Mouse (Mus musculus): ENCODE results near the gene Ghrhr. TPM values are rescaled to one million over a fixed set of nuclear protein-coding genes. Genes with fewer than 3 reads are reported as not detected.

Ghrhr gene
- polyA plus RNA-seq, 1 experiment: not detected

GRCm38 (mm10) chr6:55356017-55356703 lies 19.9 kb upstream of the Ghrhr start:
- Histone ChIP-seq H3K4me1 (ENCODE audit: control insufficient read depth, insufficient read depth, low read length) (peaks cover 1% of the 10 kb centered on the region; the same call in 1 of the 2 replicates), H3K4me3 (replicated peaks; ENCODE audit: control insufficient read depth, low read depth, low read length) (no peak overlapping the region), H3K27ac (ENCODE audit: control insufficient read depth, insufficient read depth, low read depth, low read length, poor library complexity) (peak overlapping the region; percentile 44)
- TF ChIP-seq CTCF (IDR thresholded peaks at IDR 0.05; ENCODE audit: control insufficient read depth, insufficient read depth, low read length): no peak
- TF ChIP-seq POLR2A (IDR thresholded peaks at IDR 0.05; ENCODE audit: borderline replicate concordance, control insufficient read depth, low read depth, low read length): no peak
- 18% methylated on average over 5 of the region's 5 CpGs for WGBS

GRCm38 (mm10) chr6:55356976-55357635 lies 19.0 kb upstream of the Ghrhr start:
- Histone ChIP-seq H3K4me3 (replicated peaks; ENCODE audit: control insufficient read depth, low read depth, low read length) (no peak overlapping the region), H3K4me1 (ENCODE audit: control insufficient read depth, insufficient read depth, low read length) (peaks cover 1% of the 10 kb centered on the region; the same call in 1 of the 2 replicates), H3K27ac (ENCODE audit: control insufficient read depth, insufficient read depth, low read depth, low read length, poor library complexity) (peak overlapping the region; percentile 60)
- 62% methylated on average over 5 of the region's 5 CpGs for WGBS
- TF ChIP-seq POLR2A (IDR thresholded peaks at IDR 0.05; ENCODE audit: borderline replicate concordance, control insufficient read depth, low read depth, low read length) (no peak), CTCF (IDR thresholded peaks at IDR 0.05; ENCODE audit: control insufficient read depth, insufficient read depth, low read length) (no peak)

DNA sequence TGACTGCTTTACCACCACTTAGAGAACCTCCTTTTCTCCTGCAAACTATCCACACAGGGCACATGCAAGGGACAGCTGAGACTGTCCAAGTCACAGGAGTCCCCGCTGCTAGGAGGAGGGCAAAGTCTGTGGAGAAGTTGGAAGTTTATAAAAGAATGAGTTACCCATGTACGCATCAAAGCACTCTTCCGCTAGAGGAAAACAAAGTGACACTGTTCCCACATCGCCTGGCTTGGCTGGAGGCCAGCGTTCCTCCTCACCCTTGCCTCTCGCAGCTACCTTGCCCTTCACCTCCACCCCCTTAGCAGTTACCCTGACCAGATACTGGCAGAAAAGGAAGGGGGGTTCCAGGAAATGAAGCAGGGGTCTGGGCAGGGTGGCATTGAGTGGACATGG lies 18.5 kb upstream of the Ghrhr start:
- Histone ChIP-seq H3K4me1 (ENCODE audit: control insufficient read depth, insufficient read depth, low read length) (peaks cover 1% of the 10 kb centered on the region; the same call in 1 of the 2 replicates), H3K4me3 (replicated peaks; ENCODE audit: control insufficient read depth, low read depth, low read length) (no peak overlapping the region), H3K27ac (ENCODE audit: control insufficient read depth, insufficient read depth, low read depth, low read length, poor library complexity) (peak overlapping the region; percentile 60)
- TF ChIP-seq POLR2A (IDR thresholded peaks at IDR 0.05; ENCODE audit: borderline replicate concordance, control insufficient read depth, low read depth, low read length) (no peak), CTCF (IDR thresholded peaks at IDR 0.05; ENCODE audit: control insufficient read depth, insufficient read depth, low read length) (no peak)
- WGBS: 38% methylated on average over 6 of the region's 6 CpGs

GRCm38 (mm10) chr6:55358731-55359143 lies 17.4 kb upstream of the Ghrhr start:
- H3K4me1 ChIP-seq (ENCODE audit: control insufficient read depth, insufficient read depth, low read length): peaks cover 1% of the 10 kb centered on the region; the same call in 1 of the 2 replicates
- peak overlapping the region; percentile 8; the same call in 1 of the 2 replicates for H3K27ac ChIP-seq (ENCODE audit: control insufficient read depth, insufficient read depth, low read depth, low read length, poor library complexity)
- TF ChIP-seq POLR2A (IDR thresholded peaks at IDR 0.05; ENCODE audit: borderline replicate concordance, control insufficient read depth, low read depth, low read length) (no peak), CTCF (IDR thresholded peaks at IDR 0.05; ENCODE audit: control insufficient read depth, insufficient read depth, low read length) (peak; percentile 55)

DNA sequence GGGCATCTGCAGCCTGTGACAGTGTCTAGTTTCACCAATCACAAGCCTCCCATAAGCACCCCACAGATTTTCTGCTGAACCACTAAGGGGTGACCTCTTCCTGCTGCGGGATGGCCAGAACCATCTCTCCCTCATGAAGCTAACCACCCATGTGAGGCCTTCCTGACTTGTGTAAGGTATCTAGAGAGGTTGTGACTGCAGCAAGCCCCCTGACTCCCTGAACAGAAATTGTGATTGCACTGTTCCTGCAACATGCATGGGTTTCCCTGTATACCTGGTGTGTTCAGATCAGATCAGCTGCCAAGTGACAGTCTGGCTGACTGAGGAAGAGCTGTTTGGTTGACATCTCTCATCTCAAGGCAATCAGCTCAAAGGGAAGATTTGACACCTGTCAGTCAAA lies 13.4 kb upstream of the Ghrhr start:
- Histone ChIP-seq H3K4me1 (ENCODE audit: control insufficient read depth, insufficient read depth, low read length) (peaks cover 1% of the 10 kb centered on the region; the same call in 1 of the 2 replicates), H3K27ac (ENCODE audit: control insufficient read depth, insufficient read depth, low read depth, low read length, poor library complexity) (no peak overlapping the region), H3K4me3 (replicated peaks; ENCODE audit: control insufficient read depth, low read depth, low read length) (no peak overlapping the region)
- TF ChIP-seq CTCF (IDR thresholded peaks at IDR 0.05; ENCODE audit: control insufficient read depth, insufficient read depth, low read length): no peak
- TF ChIP-seq POLR2A (IDR thresholded peaks at IDR 0.05; ENCODE audit: borderline replicate concordance, control insufficient read depth, low read depth, low read length): no peak
- WGBS: 76% methylated on average over 1 of the region's 1 CpGs

More at GRCm38 (mm10) chr6:55358731-55359143, 17.4 kb upstream of the Ghrhr start:
- no peak overlapping the region for H3K4me3 ChIP-seq (replicated peaks; ENCODE audit: control insufficient read depth, low read depth, low read length)
- WGBS: 26% methylated on average over 2 of the region's 2 CpGs

DNA sequence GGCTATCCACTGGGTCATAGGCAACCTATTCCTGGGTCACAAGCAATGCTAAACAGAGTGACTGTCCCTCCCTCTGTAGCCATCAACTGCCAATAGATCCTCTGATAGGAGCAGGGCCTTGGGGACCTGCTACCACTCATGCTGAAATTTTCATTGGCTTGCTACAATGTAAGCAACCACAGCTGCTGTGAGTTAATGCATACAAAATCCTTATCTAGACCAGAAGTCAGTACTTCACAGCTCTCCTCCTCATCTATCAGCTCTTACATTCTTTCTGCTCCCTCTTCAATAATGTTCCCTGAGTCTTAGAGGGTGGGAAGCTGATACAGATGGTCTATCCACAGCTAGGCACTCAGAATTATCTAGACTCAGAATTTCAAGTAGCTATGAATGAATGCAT lies 9.0 kb upstream of the Ghrhr start:
- H3K27ac ChIP-seq (ENCODE audit: control insufficient read depth, insufficient read depth, low read depth, low read length, poor library complexity): no peak overlapping the region
- H3K4me3 ChIP-seq (replicated peaks; ENCODE audit: control insufficient read depth, low read depth, low read length): no peak overlapping the region
- no peak for TF ChIP-seq CTCF (IDR thresholded peaks at IDR 0.05; ENCODE audit: control insufficient read depth, insufficient read depth, low read length)
- H3K4me1 ChIP-seq (ENCODE audit: control insufficient read depth, insufficient read depth, low read length): no peaks in the 10 kb centered on the region

- Histone ChIP-seq H3K27ac (ENCODE audit: control insufficient read depth, insufficient read depth, low read depth, low read length, poor library complexity) (peak overlapping the region; percentile 11; the same call in 1 of the 2 replicates), H3K4me1 (ENCODE audit: control insufficient read depth, insufficient read depth, low read length) (no peaks in the 10 kb centered on the region)
Observed at GRCm38 (mm10) chr6:55370831-55371230, 5.3 kb upstream of the Ghrhr start.

DNA sequence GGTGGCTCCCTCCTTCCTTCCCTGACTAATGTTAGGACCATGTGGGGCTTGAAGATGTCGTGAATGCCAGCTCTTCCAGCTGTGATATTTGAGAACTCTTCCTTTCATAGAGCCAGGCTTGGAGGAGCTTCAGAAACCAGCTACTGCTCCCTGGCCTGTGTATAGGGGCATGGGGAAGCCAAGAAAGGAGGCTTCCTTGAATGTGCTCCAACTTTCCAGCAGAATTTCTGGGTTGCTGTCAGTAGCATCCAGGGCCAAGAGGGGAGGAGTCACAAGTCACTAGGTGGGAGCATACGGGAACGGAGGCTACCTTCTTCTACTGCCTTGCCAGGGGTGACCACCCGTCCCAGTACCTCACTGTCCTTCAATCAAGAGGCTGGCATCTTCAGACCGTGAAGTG lies 416 bp downstream of the Ghrhr start:
- WGBS: 79% methylated on average over 5 of the region's 5 CpGs
- Histone ChIP-seq H3K27ac (ENCODE audit: control insufficient read depth, insufficient read depth, low read depth, low read length, poor library complexity) (no peak overlapping the region), H3K4me3 (replicated peaks; ENCODE audit: control insufficient read depth, low read depth, low read length) (no peak overlapping the region), H3K4me1 (ENCODE audit: control insufficient read depth, insufficient read depth, low read length) (no peaks in the 10 kb centered on the region)
- TF ChIP-seq CTCF (IDR thresholded peaks at IDR 0.05; ENCODE audit: control insufficient read depth, insufficient read depth, low read length) (no peak), POLR2A (IDR thresholded peaks at IDR 0.05; ENCODE audit: borderline replicate concordance, control insufficient read depth, low read depth, low read length) (no peak)

More at GRCm38 (mm10) chr6:55370831-55371230, 5.3 kb upstream of the Ghrhr start:
- no peak overlapping the region for H3K4me3 ChIP-seq (replicated peaks; ENCODE audit: control insufficient read depth, low read depth, low read length)
- 9% methylated on average over 6 of the region's 6 CpGs for WGBS
- TF ChIP-seq POLR2A (IDR thresholded peaks at IDR 0.05; ENCODE audit: borderline replicate concordance, control insufficient read depth, low read depth, low read length): no peak
- TF ChIP-seq CTCF (IDR thresholded peaks at IDR 0.05; ENCODE audit: control insufficient read depth, insufficient read depth, low read length): no peak

All from bone marrow, adult 2 months (tissue).